In genomic region chr10:77557641-77558040, GRCm38 (mm10) we compare ENCODE assay signal across 15 mouse cellular contexts. TPM values are rescaled to one million over a fixed set of nuclear protein-coding genes. Genes with fewer than 3 reads are reported as not detected.
DNase-seq lines count a peak whose midpoint lies in the region; ATAC-seq and TF ChIP-seq lines count a peak whose summit lies in the region.
"Had no signal": no experiment of that assay in that cellular context is flagged by ENCODE, and none has a peak within 500 bp of the region (broad histone marks: within the 10 kb centered on the region; RNA-seq: fewer than 3 reads in every experiment).

No protein-coding gene starts in this region.

- peak; percentile 64; the same call in 1 of the 2 replicates for TF ChIP-seq CTCF in cerebellum, adult 2 months (IDR thresholded peaks at IDR 0.05; ENCODE audit: borderline replicate concordance, insufficient read depth, low read depth, low read length)
- peak; percentile 57; the same call in 1 of the 2 replicates for TF ChIP-seq CTCF in kidney, postnatal 0 days (IDR thresholded peaks at IDR 0.05; ENCODE audit: low read depth)

- no peak for TF ChIP-seq POLR2A in cerebellum, adult 2 months (IDR thresholded peaks at IDR 0.05; ENCODE audit: borderline replicate concordance, insufficient read depth, low read length)

- no peaks in the 10 kb centered on the region for H3K36me3 ChIP-seq in kidney, postnatal 0 days (ENCODE audit: insufficient read depth, low read length)
- H3K36me3 ChIP-seq: kidney, embryonic 15.5 days; liver, embryonic 15.5 days; midbrain, embryonic 10.5 days; neural tube, embryonic 13.5 days had no signal

- no peaks in the 10 kb centered on the region for H3K4me1 ChIP-seq in cerebellum, adult 2 months (ENCODE audit: control insufficient read depth, insufficient read depth, low read length)
- H3K4me1 ChIP-seq in kidney, postnatal 0 days (replicated peaks; ENCODE audit: insufficient read depth, low read length): no peaks in the 10 kb centered on the region
- H3K4me1 ChIP-seq: kidney, embryonic 15.5 days; midbrain, embryonic 10.5 days; neural tube, embryonic 13.5 days had no signal

- no peak overlapping the region for H3K4me3 ChIP-seq in cerebellum, adult 2 months (replicated peaks; ENCODE audit: insufficient read depth, low read depth, low read length)
- H3K4me3 ChIP-seq in kidney, postnatal 0 days (replicated peaks; ENCODE audit: low read depth, low read length): no peak overlapping the region
- H3K4me3 ChIP-seq: kidney, embryonic 15.5 days; liver, embryonic 15.5 days; midbrain, embryonic 10.5 days; neural tube, embryonic 13.5 days had no signal

- no peak overlapping the region for H3K4me2 ChIP-seq in kidney, postnatal 0 days (ENCODE audit: low read length)
- H3K4me2 ChIP-seq: kidney, embryonic 15.5 days; liver, embryonic 15.5 days; neural tube, embryonic 13.5 days had no signal

- no peak for DNase-seq in cerebellum, adult 2 months
- no peak for DNase-seq in cerebellum, adult 9-11 months
- DNase-seq in kidney, postnatal 0 days (ENCODE audit: low spot score): no peak
- DNase-seq in kidney, adult 11 months: no peak
- DNase-seq in 416B (ENCODE audit: low read depth): peak; percentile 46
- DNase-seq in testis, postnatal 14 days (ENCODE audit: low spot score): no peak
- DNase-seq in ovary, postnatal 14 days (ENCODE audit: low spot score): no peak
- DNase-seq: gastrocnemius, postnatal 25 days; heart, postnatal 14 days; right cerebral cortex, postnatal 14 days had no signal

- H3K9me3 ChIP-seq in kidney, postnatal 0 days (replicated peaks; ENCODE audit: low read length): no peaks in the 10 kb centered on the region
- H3K9me3 ChIP-seq: kidney, embryonic 15.5 days; liver, embryonic 15.5 days; midbrain, embryonic 10.5 days; neural tube, embryonic 13.5 days had no signal

- H3K9ac ChIP-seq in kidney, postnatal 0 days (ENCODE audit: low read depth, low read length): no peak overlapping the region
- H3K9ac ChIP-seq: kidney, embryonic 15.5 days; liver, embryonic 15.5 days; neural tube, embryonic 13.5 days had no signal

- H3K27me3 ChIP-seq in cerebellum, adult 2 months (ENCODE audit: control insufficient read depth, insufficient read depth, low read length): no peaks in the 10 kb centered on the region
- H3K27me3 ChIP-seq in kidney, postnatal 0 days (ENCODE audit: insufficient read depth, low read length): no peaks in the 10 kb centered on the region
- H3K27me3 ChIP-seq: kidney, embryonic 15.5 days; liver, embryonic 15.5 days; neural tube, embryonic 13.5 days had no signal

- WGBS in cerebellum, adult 2 months: 89% methylated on average over 4 of the region's 4 CpGs
- WGBS in kidney, postnatal 0 days: 76% methylated on average over 4 of the region's 4 CpGs

- no peak overlapping the region for H3K27ac ChIP-seq in cerebellum, adult 2 months (ENCODE audit: insufficient read depth, low read length)
- no peak overlapping the region for H3K27ac ChIP-seq in kidney, postnatal 0 days
- H3K27ac ChIP-seq: kidney, embryonic 15.5 days; liver, embryonic 15.5 days; midbrain, embryonic 10.5 days; neural tube, embryonic 13.5 days had no signal

- no peak for ATAC-seq in kidney, postnatal 0 days (replicated peaks; ENCODE audit: low FRiP score, low read depth)
- peak; percentile 47; the same call in 1 of the 2 replicates for ATAC-seq in common myeloid progenitor, adult 5-6 weeks (replicated peaks; ENCODE audit: low read depth, poor library complexity, severe bottlenecking)

RNA-seq across cellular contexts. Expression of gene Pttg1ip, which starts 23.9 kb away (rescaled TPM):
- 113 and 118 TPM in 2 replicates for polyA plus RNA-seq in cerebellum, adult 2 months (2012; rRNA removed)
- polyA plus RNA-seq in kidney, postnatal 0 days (2015; fragmentation: Nextera tagmentation; extraction: Ambion mirVana): 210 and 216 TPM in 2 replicates
- 35.5 and 47.4 TPM in 2 replicates for total RNA-seq in common myeloid progenitor, adult 5-6 weeks (2017)

RNA-seq across cellular contexts. Expression of gene Itgb2, which starts 27.6 kb away (rescaled TPM):
- 2.3 and 2.4 TPM in 2 replicates for polyA plus RNA-seq in cerebellum, adult 2 months (2012; rRNA removed)
- 1.4 and 1.6 TPM in 2 replicates for polyA plus RNA-seq in kidney, postnatal 0 days (2015; fragmentation: Nextera tagmentation; extraction: Ambion mirVana)
- 12.4 and 18.4 TPM in 2 replicates for total RNA-seq in common myeloid progenitor, adult 5-6 weeks (2017)

RNA-seq across cellular contexts. Expression of gene Fam207a, which starts 42.1 kb away (rescaled TPM):
- polyA plus RNA-seq in cerebellum, adult 2 months (2012; rRNA removed): 36.5 and 39.0 TPM in 2 replicates
- polyA plus RNA-seq in kidney, postnatal 0 days (2015; fragmentation: Nextera tagmentation; extraction: Ambion mirVana): 32.7 and 34.1 TPM in 2 replicates
- total RNA-seq in common myeloid progenitor, adult 5-6 weeks (2017): 23.1 and 32.5 TPM in 2 replicates

RNA-seq across cellular contexts. Expression of gene Sumo3, which starts 48.3 kb away (rescaled TPM):
- 301 and 310 TPM in 2 replicates for polyA plus RNA-seq in cerebellum, adult 2 months (2012; rRNA removed)
- polyA plus RNA-seq in kidney, postnatal 0 days (2015; fragmentation: Nextera tagmentation; extraction: Ambion mirVana): 313 and 335 TPM in 2 replicates
- 147 and 170 TPM in 2 replicates for total RNA-seq in common myeloid progenitor, adult 5-6 weeks (2017)

RNA-seq across cellular contexts. Expression of gene Gm49325, which starts 48.4 kb away (rescaled TPM):
- 33.8 and 37.7 TPM in 2 replicates for polyA plus RNA-seq in cerebellum, adult 2 months (2012; rRNA removed)
- polyA plus RNA-seq in kidney, postnatal 0 days (2015; fragmentation: Nextera tagmentation; extraction: Ambion mirVana): 13.1 and 15.2 TPM in 2 replicates
- total RNA-seq in common myeloid progenitor, adult 5-6 weeks (2017): not detected in 2 replicates
